Mouse (Mus musculus): ENCODE data around the gene Irgm1. TPM values are rescaled to one million over a fixed set of nuclear protein-coding genes. Genes with fewer than 3 reads are reported as not detected.
"Not testable (repeated sequence)": the region's sequence is repeated elsewhere in the genome, so short reads cannot be mapped to it uniquely, and the experiment has no call there.

The Irgm1 gene
- polyA plus RNA-seq, 1 experiment = 9.1 TPM

DNA sequence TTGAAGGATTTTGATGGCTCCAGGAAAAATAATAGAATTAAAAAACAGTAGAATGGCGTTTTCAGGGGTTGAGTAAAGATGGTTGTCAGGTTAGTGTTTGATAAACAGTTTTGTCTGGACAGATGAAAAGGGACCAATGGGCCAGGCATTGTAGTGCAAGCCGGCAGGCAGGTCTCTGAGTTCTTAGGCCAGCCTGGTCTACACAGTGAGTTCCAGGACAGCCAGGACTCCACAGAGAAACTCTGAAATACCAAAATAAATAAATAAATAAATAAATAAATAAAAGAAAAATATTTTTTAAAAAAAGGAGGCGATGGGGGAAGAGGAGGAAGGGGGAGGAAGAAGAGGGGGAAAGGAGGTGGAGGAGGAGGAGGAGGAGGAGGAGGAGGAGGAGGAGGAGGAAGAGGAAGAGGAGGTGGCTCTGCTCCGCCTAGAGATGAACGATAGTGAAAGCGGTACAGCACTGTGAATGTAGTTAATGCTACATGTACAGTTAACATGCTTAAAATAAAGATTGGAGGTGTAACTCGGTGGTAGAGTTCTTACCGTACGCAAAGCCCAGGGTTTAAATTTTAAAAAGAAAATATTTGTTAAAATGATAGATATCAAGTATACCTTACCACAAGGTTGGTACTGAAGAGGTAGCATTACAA, 38.3 kb downstream of the Irgm1 start:
- Histone ChIP-seq H3ac (ENCODE audit: control insufficient read depth, insufficient read length, low read depth) (no peak overlapping the region), H3K36me3 (ENCODE audit: control insufficient read depth, insufficient read depth) (no peaks in the 10 kb centered on the region), H3K27me3 (ENCODE audit: control insufficient read depth, insufficient read depth, insufficient read length) (no peaks in the 10 kb centered on the region), H3K4me3 (ENCODE audit: insufficient read depth, poor library complexity, severe bottlenecking) (peak overlapping the region; percentile 54), H3K79me2 (ENCODE audit: control insufficient read depth, insufficient read depth) (no peaks in the 10 kb centered on the region), H3K79me3 (ENCODE audit: low read depth) (no peaks in the 10 kb centered on the region)
- no peak for TF ChIP-seq MYOD1 (IDR thresholded peaks at IDR 0.05; ENCODE audit: control insufficient read depth, insufficient read length, low read depth)

DNA sequence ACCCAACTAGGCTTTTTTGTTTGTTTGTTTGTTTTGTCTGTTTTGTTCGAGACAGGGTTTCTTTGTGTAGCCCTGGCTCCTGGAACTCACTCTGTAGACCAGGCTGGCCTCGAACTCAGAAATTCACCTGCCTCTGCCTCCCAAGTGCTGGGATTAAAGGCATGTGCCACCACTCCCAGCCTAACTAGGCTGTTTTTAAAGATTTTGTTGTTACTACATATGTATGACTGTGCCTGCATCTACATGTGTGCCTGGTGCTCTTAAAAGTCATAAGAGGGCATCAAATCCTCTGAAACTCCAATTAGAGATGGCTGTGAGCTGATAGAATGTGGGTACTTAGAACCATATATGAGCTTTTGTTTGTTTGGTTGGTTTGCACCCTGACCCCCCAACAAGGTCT, 40.2 kb downstream of the Irgm1 start:
- Histone ChIP-seq H3K4me3 (ENCODE audit: insufficient read depth, poor library complexity, severe bottlenecking) (no peak overlapping the region), H3K79me3 (ENCODE audit: low read depth) (no peaks in the 10 kb centered on the region), H3ac (ENCODE audit: control insufficient read depth, insufficient read length, low read depth) (no peak overlapping the region), H3K27me3 (ENCODE audit: control insufficient read depth, insufficient read depth, insufficient read length) (no peaks in the 10 kb centered on the region), H3K36me3 (ENCODE audit: control insufficient read depth, insufficient read depth) (no peaks in the 10 kb centered on the region), H3K79me2 (ENCODE audit: control insufficient read depth, insufficient read depth) (no peaks in the 10 kb centered on the region)
- TF ChIP-seq USF1 (IDR thresholded peaks at IDR 0.05; ENCODE audit: low read depth) (no peak), FOSL1 (IDR thresholded peaks at IDR 0.05; ENCODE audit: insufficient read depth, low read length, poor library complexity, severe bottlenecking) (no peak), MAX (IDR thresholded peaks at IDR 0.05) (no peak), CEBPB (IDR thresholded peaks at IDR 0.05; ENCODE audit: low read depth) (no peak), CTCF (IDR thresholded peaks at IDR 0.05; ENCODE audit: control insufficient read depth, insufficient read depth, insufficient read length) (no peak), MYOD1 (IDR thresholded peaks at IDR 0.05; ENCODE audit: control insufficient read depth, insufficient read length, low read depth) (no peak), MYOG (IDR thresholded peaks at IDR 0.05; ENCODE audit: control insufficient read depth, extremely low read depth, insufficient read length) (no peak)

DNA sequence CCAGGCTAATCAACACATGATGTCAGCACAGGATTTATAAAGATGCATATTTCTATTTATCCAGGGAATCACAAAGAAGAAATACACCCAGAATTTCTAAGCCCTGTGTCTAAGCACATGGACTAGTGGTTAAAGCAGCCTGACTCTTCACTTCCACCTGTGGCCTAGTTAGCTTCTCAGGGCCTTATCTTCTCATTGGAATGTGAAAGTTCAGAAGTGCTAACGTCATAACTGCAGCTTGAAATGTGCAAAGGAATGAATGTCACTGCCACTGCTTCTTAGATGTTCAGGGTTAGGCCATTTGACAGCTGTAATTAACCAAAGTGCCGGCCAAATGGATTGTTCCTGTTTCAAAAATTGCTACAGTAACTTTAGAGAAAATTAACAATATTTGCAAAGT, 41.2 kb downstream of the Irgm1 start:
- no peaks in the 10 kb centered on the region for H3K27me3 ChIP-seq (ENCODE audit: control insufficient read depth, insufficient read depth, insufficient read length)
- no peak overlapping the region for H3K4me3 ChIP-seq (ENCODE audit: insufficient read depth, poor library complexity, severe bottlenecking)
- no peaks in the 10 kb centered on the region for H3K79me2 ChIP-seq (ENCODE audit: control insufficient read depth, insufficient read depth)
- H3ac ChIP-seq (ENCODE audit: control insufficient read depth, insufficient read length, low read depth) = no peak overlapping the region
- H3K79me3 ChIP-seq (ENCODE audit: low read depth) = no peaks in the 10 kb centered on the region
- TF ChIP-seq CTCF (IDR thresholded peaks at IDR 0.05; ENCODE audit: control insufficient read depth, insufficient read depth, insufficient read length) = no peak
- H3K36me3 ChIP-seq (ENCODE audit: control insufficient read depth, insufficient read depth) = no peaks in the 10 kb centered on the region

DNA sequence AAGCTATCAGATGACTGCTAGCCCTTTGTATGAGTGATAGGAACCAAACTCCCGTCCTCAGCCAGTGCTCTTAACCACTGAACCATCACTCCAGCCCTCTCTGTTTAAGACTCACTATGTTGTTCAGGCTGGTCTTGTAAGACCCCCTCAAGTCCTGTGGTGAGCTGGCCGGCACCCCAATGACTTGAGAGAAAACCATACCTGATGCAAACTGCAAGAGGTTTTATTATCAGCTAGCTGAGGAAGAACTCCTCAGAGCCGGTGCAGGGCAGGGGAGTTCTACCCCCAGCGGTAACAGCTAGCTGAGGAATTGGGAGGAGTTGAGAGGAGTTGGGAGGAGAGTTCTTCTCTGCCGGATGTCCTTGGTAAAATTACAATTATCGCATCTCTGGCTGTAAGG, 43.6 kb downstream of the Irgm1 start:
- Histone ChIP-seq H3K27me3 (ENCODE audit: control insufficient read depth, insufficient read depth, insufficient read length) (no peaks in the 10 kb centered on the region), H3K79me2 (ENCODE audit: control insufficient read depth, insufficient read depth) (no peaks in the 10 kb centered on the region), H3K79me3 (ENCODE audit: low read depth) (no peaks in the 10 kb centered on the region), H3K4me3 (ENCODE audit: insufficient read depth, poor library complexity, severe bottlenecking) (no peak overlapping the region), H3K36me3 (ENCODE audit: control insufficient read depth, insufficient read depth) (no peaks in the 10 kb centered on the region), H3ac (ENCODE audit: control insufficient read depth, insufficient read length, low read depth) (no peak overlapping the region)
- TF ChIP-seq CTCF (IDR thresholded peaks at IDR 0.05; ENCODE audit: control insufficient read depth, insufficient read depth, insufficient read length) = no peak

DNA sequence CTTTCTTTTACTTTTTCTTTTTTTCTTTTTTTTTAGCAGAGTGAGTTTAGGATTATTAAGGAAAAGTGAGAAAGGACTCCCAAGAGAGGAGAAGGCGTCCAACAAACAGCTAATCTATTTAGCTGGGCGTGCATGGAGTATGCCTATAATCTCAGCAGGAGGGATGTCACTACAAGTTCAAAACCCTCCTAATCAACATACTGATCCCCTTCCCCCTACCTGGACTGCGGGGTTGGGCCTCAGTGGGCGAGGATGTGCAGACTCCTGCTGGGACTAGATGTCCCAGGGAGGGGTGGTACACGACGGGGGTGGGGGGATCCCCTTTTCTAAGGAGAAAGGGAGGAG, 44.8 kb downstream of the Irgm1 start:
- H3K79me2 ChIP-seq (ENCODE audit: control insufficient read depth, insufficient read depth) = no peaks in the 10 kb centered on the region
- TF ChIP-seq MAX (IDR thresholded peaks at IDR 0.05) = no peak
- peak overlapping the region; percentile 0 for H3ac ChIP-seq (ENCODE audit: control insufficient read depth, insufficient read length, low read depth)
- peak overlapping the region; percentile 21 for H3K4me3 ChIP-seq (ENCODE audit: insufficient read depth, poor library complexity, severe bottlenecking)
- H3K79me3 ChIP-seq (ENCODE audit: low read depth) = no peaks in the 10 kb centered on the region
- no peaks in the 10 kb centered on the region for H3K27me3 ChIP-seq (ENCODE audit: control insufficient read depth, insufficient read depth, insufficient read length)
- H3K36me3 ChIP-seq (ENCODE audit: control insufficient read depth, insufficient read depth) = no peaks in the 10 kb centered on the region

DNA sequence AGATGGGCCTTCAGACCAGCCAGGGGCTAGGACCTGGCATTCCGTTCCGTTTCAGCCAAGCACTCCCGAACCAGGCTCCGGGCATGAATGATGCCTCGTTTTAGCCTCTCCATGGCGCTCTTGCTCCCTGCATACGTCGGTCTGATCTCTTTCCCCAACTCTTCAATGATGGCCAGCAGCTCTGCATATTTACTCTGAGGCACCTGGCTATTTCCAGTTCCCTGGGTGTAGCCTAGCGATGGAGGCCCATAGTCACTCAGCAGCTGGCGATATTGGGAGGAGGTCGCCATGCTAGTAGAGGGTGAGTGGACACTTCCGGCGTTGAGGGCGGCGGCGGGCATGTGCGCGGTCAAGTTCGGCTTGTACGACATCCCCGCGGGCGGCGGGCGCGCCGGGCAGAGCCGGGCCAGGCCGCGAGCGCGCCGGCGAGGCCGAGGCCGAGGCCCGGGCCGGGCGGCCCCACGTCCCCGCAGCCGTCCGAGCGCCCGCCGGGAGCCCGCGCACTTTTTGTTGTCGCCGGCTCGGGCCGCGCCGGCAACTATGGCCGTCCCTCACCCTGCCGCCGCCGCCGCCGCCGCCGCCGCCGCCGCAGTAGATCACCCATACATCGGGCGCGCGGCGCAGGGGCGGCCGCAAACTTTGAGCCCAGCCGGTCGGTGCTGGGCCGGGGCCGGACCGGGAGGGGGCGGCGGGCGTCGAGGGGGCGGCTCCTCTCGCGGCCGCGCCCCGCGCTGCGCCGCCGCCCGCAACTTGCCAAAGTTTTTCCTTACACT, 45.3 kb downstream of the Irgm1 start, which contains the start of the genes Trim7 and Gm12184:
Gene Trim7, plus strand, starts transcription at position 162 of the 773 bp plus-strand sequence.
Gene Gm12184, minus strand, starts transcription at position 677 of the 773 bp plus-strand sequence.
- H3K27me3 ChIP-seq (ENCODE audit: control insufficient read depth, insufficient read depth, insufficient read length); H3K36me3 ChIP-seq (ENCODE audit: control insufficient read depth, insufficient read depth); H3K79me3 ChIP-seq (ENCODE audit: low read depth); H3K79me2 ChIP-seq (ENCODE audit: control insufficient read depth, insufficient read depth): not testable (repeated sequence)
- H3ac ChIP-seq (ENCODE audit: control insufficient read depth, insufficient read length, low read depth) = peak within 1 kb of the TSS; percentile 0
- H3K4me3 ChIP-seq (ENCODE audit: insufficient read depth, poor library complexity, severe bottlenecking) = peak within 1 kb of the TSS; percentile 25

DNA sequence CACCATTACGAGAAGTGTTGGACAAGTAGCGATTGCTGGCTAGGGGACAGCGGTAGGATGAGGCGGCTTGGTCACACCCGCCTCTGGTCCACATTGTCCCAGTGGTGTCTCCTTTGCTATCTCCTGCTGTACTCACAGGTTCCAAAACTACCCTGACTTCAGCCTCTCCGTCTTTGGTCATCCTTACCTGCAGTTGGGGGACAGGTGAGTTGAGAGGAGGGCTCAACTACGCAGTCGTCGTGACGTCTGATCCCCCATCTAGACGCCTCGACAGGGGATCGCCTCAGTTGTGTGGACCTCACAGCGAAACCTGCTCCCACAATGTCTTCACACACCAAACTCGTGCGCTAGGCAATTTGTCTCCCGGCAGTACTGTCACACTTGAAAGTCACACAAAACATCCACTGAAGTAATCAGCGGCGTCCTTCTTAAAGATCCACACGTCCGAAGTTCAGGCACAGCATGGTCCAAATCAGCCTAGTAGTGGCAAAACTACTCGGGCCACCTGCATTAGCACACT, 47.1 kb downstream of the Irgm1 start:
- TF ChIP-seq FOSL1 (IDR thresholded peaks at IDR 0.05; ENCODE audit: insufficient read depth, low read length, poor library complexity, severe bottlenecking) (no peak), MYOD1 (IDR thresholded peaks at IDR 0.05; ENCODE audit: control insufficient read depth, insufficient read length, low read depth) (no peak), CEBPB (IDR thresholded peaks at IDR 0.05; ENCODE audit: low read depth) (no peak), MYOG (IDR thresholded peaks at IDR 0.05; ENCODE audit: control insufficient read depth, extremely low read depth, insufficient read length) (no peak), CTCF (IDR thresholded peaks at IDR 0.05; ENCODE audit: control insufficient read depth, insufficient read depth, insufficient read length) (no peak), USF1 (IDR thresholded peaks at IDR 0.05; ENCODE audit: low read depth) (no peak), MAX (IDR thresholded peaks at IDR 0.05) (no peak)
- H3ac ChIP-seq (ENCODE audit: control insufficient read depth, insufficient read length, low read depth) = no peak overlapping the region
- no peaks in the 10 kb centered on the region for H3K27me3 ChIP-seq (ENCODE audit: control insufficient read depth, insufficient read depth, insufficient read length)
- no peaks in the 10 kb centered on the region for H3K79me3 ChIP-seq (ENCODE audit: low read depth)
- H3K36me3 ChIP-seq (ENCODE audit: control insufficient read depth, insufficient read depth) = no peaks in the 10 kb centered on the region
- H3K4me3 ChIP-seq (ENCODE audit: insufficient read depth, poor library complexity, severe bottlenecking) = no peak overlapping the region
- H3K79me2 ChIP-seq (ENCODE audit: control insufficient read depth, insufficient read depth) = no peaks in the 10 kb centered on the region

All from C2C12 (cell line).